Mouse (Mus musculus): ENCODE data around the gene Dntt.

- TF ChIP-seq CTCF (IDR thresholded peaks at IDR 0.05; ENCODE audit: low read depth), result no peak
- TF ChIP-seq EP300 (IDR thresholded peaks at IDR 0.05; ENCODE audit: low read depth), result no peak
Measured at GRCm38 (mm10) chr19:41020537-41020936, 8.5 kb upstream of the Dntt start.
